Mouse (Mus musculus) heart, embryonic 11.5 days (tissue): ENCODE data around the gene Rap1a. TPM values are rescaled to one million over a fixed set of nuclear protein-coding genes. Genes with fewer than 3 reads are reported as not detected.

Source experiments
- ATAC-seq: fragments of 200-750 bp; cut with Nextera tagmentation; replicated peaks from 2 replicates; pipeline ENCODE4 v1.8.0; 2017; ENCODE audit warnings: moderate library complexity; ENCODE audit not compliant: insufficient number of reproducible peaks, low FRiP score, low TSS enrichment
- H3K27ac ChIP-seq: fragments of 300-500 bp; sonication (generic); 2 replicates; pipeline ENCODE4 v1.5.1; 2014; ENCODE audit warnings: mild to moderate bottlenecking, low read depth, low read length
- H3K27me3 ChIP-seq: fragments of 300-500 bp; sonication (generic); 2 replicates; pipeline ENCODE4 v1.6.1; 2014; ENCODE audit warnings: mild to moderate bottlenecking, low read length, mixed read lengths; ENCODE audit not compliant: control insufficient read depth, insufficient read depth
- H3K36me3 ChIP-seq: fragments of 300-500 bp; sonication (generic); 2 replicates; pipeline ENCODE4 v1.6.1; 2014; ENCODE audit warnings: mild to moderate bottlenecking, low read length, moderate library complexity, mixed read lengths; ENCODE audit not compliant: control insufficient read depth, insufficient read depth
- H3K4me1 ChIP-seq: fragments of 300-500 bp; sonication (generic); 2 replicates; pipeline ENCODE4 v1.6.1; 2014; ENCODE audit warnings: low read length; ENCODE audit not compliant: control insufficient read depth, insufficient read depth
- H3K4me2 ChIP-seq: fragments of 300-500 bp; sonication (generic); 2 replicates; pipeline ENCODE4 v1.6.1; 2014; ENCODE audit warnings: mild to moderate bottlenecking, moderate library complexity
- H3K4me3 ChIP-seq: fragments of 300-500 bp; sonication (generic); 2 replicates; pipeline ENCODE4 v1.5.1; 2014; ENCODE audit warnings: low read depth, low read length
- H3K9ac ChIP-seq: fragments of 300-500 bp; sonication (generic); 2 replicates; pipeline ENCODE4 v1.6.1; 2014; ENCODE audit warnings: mild to moderate bottlenecking, low read depth, low read length, moderate library complexity
- H3K9me3 ChIP-seq: fragments of 300-500 bp; sonication (generic); replicated peaks from 2 replicates; pipeline ENCODE4 v1.6.1; 2016; ENCODE audit warnings: low read length; ENCODE audit not compliant: control insufficient read depth
- WGBS: fragments of 180-500 bp; shearing (Covaris S2); extraction: QIAGEN DNeasy Blood & Tissue Kit; methylation state at CpG from one replicate; pipeline ENCODE4 v1.1.7; 2014; ENCODE audit not compliant: insufficient replicate concordance; 5-methylcytosine and 5-hydroxymethylcytosine counted together
- polyA plus RNA-seq: library from polyadenylated mRNA; unstranded; fragments of >200 nt; fragmentation: Nextera tagmentation; extraction: Ambion mirVana; gene quantifications from 2 replicates; pipeline ENCODE4 v1.2.1, GENCODE M21; 2014

The Rap1a gene
- polyA plus RNA-seq, 1 experiment from 2014 or later: 77.5 TPM

DNA sequence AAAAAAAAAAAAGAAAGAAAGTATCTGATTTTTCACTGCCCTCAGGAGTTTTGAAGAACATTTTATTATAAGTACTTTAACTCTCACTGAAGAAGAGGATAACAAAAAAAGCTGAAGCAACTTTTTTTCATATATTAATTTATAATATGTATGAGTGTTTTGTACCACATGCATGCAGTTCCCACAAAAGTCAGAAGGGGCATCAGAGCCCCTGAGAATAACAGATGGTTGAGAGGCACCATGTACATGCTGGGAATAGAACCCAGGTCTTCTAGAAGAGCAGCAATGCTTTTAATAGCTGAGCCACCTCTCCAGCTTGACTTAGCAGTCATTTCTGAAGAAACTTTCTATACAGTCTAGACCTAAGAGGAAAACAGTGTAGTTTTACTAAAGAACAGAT, 15.3 kb downstream of the Rap1a start:
- no peak for ATAC-seq
- Histone ChIP-seq H3K9me3 (no peaks in the 10 kb centered on the region), H3K9ac (no peak overlapping the region), H3K4me2 (no peak overlapping the region), H3K36me3 (no peaks in the 10 kb centered on the region; the same call in 1 of the 2 replicates), H3K4me3 (no peak overlapping the region), H3K4me1 (peaks cover 4% of the 10 kb centered on the region; the same call in 1 of the 2 replicates), H3K27ac (no peak overlapping the region), H3K27me3 (no peaks in the 10 kb centered on the region)

DNA sequence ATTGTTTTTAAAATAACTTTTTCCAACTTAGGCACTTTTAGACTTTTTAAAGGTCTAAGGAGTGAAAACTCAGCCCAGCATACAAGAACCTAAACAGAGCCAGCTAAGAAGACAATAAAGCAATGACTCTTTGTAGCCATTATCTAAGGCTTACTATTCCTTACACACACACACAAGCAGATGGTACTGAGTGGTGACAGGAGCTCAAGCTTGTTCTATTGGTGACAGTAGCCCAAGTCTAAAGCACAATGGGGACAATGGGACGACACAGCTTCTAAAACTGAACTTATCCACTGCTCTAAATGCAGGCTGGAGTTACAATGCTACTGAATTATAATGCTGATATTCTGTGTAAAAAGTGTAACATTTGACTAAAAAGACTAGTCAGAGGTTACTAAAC, 17.3 kb downstream of the Rap1a start:
- no peak for ATAC-seq
- Histone ChIP-seq H3K4me1 (peaks cover 4% of the 10 kb centered on the region; the same call in 1 of the 2 replicates), H3K36me3 (no peaks in the 10 kb centered on the region), H3K4me2 (no peak overlapping the region), H3K27ac (no peak overlapping the region), H3K9me3 (no peaks in the 10 kb centered on the region), H3K27me3 (no peaks in the 10 kb centered on the region), H3K4me3 (no peak overlapping the region), H3K9ac (no peak overlapping the region)
- 38% methylated on average over 1 of the region's 1 CpGs for WGBS

DNA sequence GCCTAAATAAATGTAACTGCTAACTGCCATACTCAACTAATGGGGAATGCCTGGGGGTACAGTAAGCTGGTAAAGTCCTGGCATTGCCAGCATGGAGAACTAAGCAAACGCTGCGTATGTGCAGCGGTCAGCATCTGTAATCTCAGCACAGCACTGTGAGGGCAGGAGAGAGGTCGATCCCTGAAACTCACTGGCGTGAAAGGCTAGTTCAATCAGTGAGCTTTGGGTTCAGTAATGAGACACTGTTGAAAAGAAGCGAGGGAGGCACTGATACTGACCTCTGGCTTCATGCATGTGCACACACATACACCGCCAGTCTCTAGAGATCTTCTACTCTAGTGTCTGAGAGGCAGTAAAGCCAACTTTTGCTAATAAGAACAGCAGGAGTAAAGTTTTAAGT, 18.7 kb downstream of the Rap1a start:
- Histone ChIP-seq H3K9ac (no peak overlapping the region), H3K4me3 (no peak overlapping the region), H3K36me3 (no peaks in the 10 kb centered on the region), H3K27me3 (no peaks in the 10 kb centered on the region), H3K4me2 (no peak overlapping the region), H3K9me3 (no peaks in the 10 kb centered on the region), H3K4me1 (peaks cover 4% of the 10 kb centered on the region; the same call in 1 of the 2 replicates), H3K27ac (no peak overlapping the region)
- WGBS: 77% methylated on average over 7 of the region's 7 CpGs
- no peak for ATAC-seq

DNA sequence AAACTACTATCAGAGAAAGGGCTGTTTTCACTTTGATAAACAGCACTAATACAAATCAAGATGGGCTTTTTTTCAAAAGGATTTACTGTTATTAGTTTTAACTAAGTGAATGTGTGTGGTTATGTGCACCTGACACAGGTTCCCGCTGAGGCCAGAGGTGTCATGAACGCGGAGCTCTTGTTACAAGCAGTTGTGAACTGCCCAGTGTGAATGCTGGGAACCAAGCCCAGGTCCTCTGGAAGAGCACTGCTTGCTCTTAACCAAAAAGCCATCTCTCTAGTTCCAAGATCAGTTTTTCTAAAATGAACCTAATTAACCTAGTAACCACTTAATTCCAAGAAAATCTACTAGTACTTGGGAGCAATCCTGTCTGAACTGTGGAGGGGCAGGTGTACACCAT, 23.1 kb downstream of the Rap1a start:
- no peaks in the 10 kb centered on the region for H3K36me3 ChIP-seq
- 95% methylated on average over 3 of the region's 3 CpGs for WGBS
- H3K4me3 ChIP-seq: no peak overlapping the region

DNA sequence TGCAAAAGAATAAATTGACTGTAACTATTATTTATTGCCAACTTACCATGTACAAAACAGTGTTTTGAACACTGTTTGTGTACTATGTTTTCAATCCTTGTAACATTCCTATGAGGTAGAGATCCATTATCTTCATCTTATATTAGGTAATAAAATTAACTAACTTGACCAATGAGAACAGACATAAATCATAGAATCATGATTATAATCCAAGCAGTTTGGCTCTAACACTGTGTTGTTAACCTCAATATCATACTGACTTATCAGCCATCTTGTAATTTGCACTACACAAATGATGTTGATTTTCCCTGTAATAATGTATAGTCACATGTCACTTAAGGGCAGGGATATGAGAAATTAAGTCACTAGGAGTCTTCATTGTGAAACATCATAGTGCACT, 26.6 kb downstream of the Rap1a start:
- no peak for ATAC-seq

More for the DNA sequence above, 23.1 kb downstream of the Rap1a start:
- Histone ChIP-seq H3K4me1 (no peaks in the 10 kb centered on the region), H3K9me3 (no peaks in the 10 kb centered on the region), H3K9ac (no peak overlapping the region), H3K27me3 (no peaks in the 10 kb centered on the region), H3K27ac (no peak overlapping the region), H3K4me2 (no peak overlapping the region)
- no peak for ATAC-seq

DNA sequence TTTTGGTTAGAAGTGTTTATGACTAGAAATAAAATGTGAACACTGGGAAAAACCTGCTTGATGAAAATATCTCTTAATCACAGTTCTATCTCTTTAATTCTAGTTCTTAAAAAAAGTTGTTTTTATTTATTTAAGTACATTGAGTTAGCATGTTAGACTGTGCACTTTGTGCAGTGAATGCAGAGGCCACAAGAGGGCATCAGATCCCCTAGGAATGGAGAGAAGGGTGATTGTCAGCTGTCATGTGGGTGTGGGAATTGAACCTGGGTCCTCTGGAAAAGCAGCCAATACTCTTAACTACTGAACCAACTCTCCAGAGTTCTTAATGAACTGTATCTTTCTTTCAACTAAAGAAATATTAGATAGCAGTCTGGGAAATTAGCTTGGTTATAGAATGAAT, 29.6 kb downstream of the Rap1a start:
- Histone ChIP-seq H3K4me1 (no peaks in the 10 kb centered on the region), H3K4me2 (no peak overlapping the region), H3K27ac (no peak overlapping the region), H3K36me3 (no peaks in the 10 kb centered on the region), H3K9me3 (no peaks in the 10 kb centered on the region), H3K4me3 (no peak overlapping the region), H3K27me3 (no peaks in the 10 kb centered on the region), H3K9ac (no peak overlapping the region)
- no peak for ATAC-seq

More for the DNA sequence above, 26.6 kb downstream of the Rap1a start:
- Histone ChIP-seq H3K27ac (no peak overlapping the region), H3K36me3 (no peaks in the 10 kb centered on the region), H3K4me2 (no peak overlapping the region), H3K9ac (no peak overlapping the region), H3K27me3 (no peaks in the 10 kb centered on the region), H3K4me3 (no peak overlapping the region), H3K9me3 (no peaks in the 10 kb centered on the region), H3K4me1 (no peaks in the 10 kb centered on the region)

DNA sequence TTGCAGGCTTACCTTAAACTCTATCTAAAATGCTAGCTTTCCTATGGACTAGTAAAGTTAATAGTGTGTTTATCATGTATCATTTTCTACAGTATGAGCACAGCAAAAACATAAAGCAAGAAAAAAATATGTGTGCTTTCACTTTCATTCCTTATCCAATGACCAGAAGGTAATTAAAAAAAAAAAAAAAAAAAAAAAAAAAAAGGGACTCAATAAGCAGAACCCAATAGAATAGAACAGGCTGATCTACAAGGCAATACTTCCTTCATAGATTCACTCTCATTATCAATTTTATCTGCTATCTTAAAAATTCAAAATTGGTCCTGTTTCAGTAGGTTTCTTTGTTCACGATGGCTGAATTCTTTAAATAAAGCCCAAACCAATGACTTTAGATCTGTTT, 30.3 kb downstream of the Rap1a start:
- 97% methylated on average over 1 of the region's 1 CpGs for WGBS
- no peaks in the 10 kb centered on the region for H3K4me1 ChIP-seq
- H3K36me3 ChIP-seq: no peaks in the 10 kb centered on the region
- no peak overlapping the region for H3K9ac ChIP-seq
- H3K4me2 ChIP-seq: no peak overlapping the region
- no peaks in the 10 kb centered on the region for H3K27me3 ChIP-seq
- H3K4me3 ChIP-seq: no peak overlapping the region
- H3K9me3 ChIP-seq: no peaks in the 10 kb centered on the region
- ATAC-seq: no peak
- no peak overlapping the region for H3K27ac ChIP-seq

DNA sequence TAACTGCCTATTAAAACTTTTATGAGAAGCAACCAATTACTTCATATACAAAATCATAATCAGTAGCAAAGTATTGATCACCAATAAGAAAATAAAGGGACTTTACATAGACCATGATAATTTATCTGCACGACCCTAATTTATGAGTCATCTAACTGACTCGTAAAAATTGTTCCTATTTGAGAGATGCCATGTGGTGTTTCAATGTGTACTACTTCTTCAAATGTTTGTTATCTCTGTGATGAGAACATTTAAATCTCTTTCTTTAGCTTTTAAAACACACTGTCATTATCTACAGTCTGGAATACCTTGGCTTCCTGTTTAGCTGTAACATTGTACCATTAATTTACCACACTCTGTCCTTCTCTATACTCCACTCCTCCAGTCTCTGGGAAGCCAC, 31.8 kb downstream of the Rap1a start:
- H3K27me3 ChIP-seq: no peaks in the 10 kb centered on the region
- no peaks in the 10 kb centered on the region for H3K36me3 ChIP-seq
- H3K4me3 ChIP-seq: no peak overlapping the region
- ATAC-seq: no peak
- no peaks in the 10 kb centered on the region for H3K4me1 ChIP-seq
- no peak overlapping the region for H3K4me2 ChIP-seq
- H3K9ac ChIP-seq: no peak overlapping the region
- no peak overlapping the region for H3K27ac ChIP-seq
- WGBS: 81% methylated on average over 2 of the region's 2 CpGs
- no peaks in the 10 kb centered on the region for H3K9me3 ChIP-seq

DNA sequence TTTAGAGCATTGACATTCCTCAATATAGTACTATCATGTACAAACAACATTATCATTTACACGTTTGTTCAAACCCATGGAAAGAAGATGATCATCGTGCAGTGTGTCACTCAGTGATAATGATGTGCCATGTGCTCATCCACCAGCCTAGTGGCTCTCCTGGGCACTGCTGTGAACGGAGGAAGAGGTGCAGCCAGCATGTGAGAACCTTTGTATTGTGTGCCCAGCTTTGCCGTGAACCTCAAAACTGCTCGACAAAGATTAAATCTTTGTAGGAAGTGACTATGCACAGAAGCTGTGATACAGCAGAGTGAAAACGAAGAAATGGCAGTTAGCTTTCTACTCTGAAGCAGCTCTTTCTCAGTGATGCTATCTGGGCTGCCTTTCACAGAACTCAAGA, 32.6 kb downstream of the Rap1a start:
- no peaks in the 10 kb centered on the region for H3K27me3 ChIP-seq
- ATAC-seq: no peak
- H3K4me2 ChIP-seq: no peak overlapping the region
- no peak overlapping the region for H3K27ac ChIP-seq
- H3K9ac ChIP-seq: no peak overlapping the region
- no peaks in the 10 kb centered on the region for H3K36me3 ChIP-seq
- H3K4me3 ChIP-seq: no peak overlapping the region
- 70% methylated on average over 6 of the region's 6 CpGs for WGBS
- H3K4me1 ChIP-seq: peaks cover 2% of the 10 kb centered on the region; the same call in 1 of the 2 replicates
- H3K9me3 ChIP-seq: no peaks in the 10 kb centered on the region
